Mouse (Mus musculus) gastrocnemius, postnatal 36 days (tissue): Measurements from ENCODE around the gene Spout1. TPM values are rescaled to one million over a fixed set of nuclear protein-coding genes. Genes with fewer than 3 reads are reported as not detected.
"Not testable (repeated sequence)": the region's sequence is repeated elsewhere in the genome, so short reads cannot be mapped to it uniquely, and the experiment has no call there.

Experiments
- DNase-seq, 2 experiments: peaks; one replicate each; pipeline ENCODE4 v3.0.0; 2022
- intact Hi-C: fragments of 180-260 bp; cut with DNase I; formaldehyde crosslinking; loops from one replicate; pipeline ENCODE4 v1.15.1; 2025
- total RNA-seq, 2 experiments: library from RNA; stranded (reverse); gene quantifications; 2 replicates each; pipeline ENCODE4 v1.2.3; 2021

Spout1 gene
- total RNA-seq, 2 experiments from 2014 or later: 4.5 to 4.8 TPM

GRCm38 (mm10) chr2:30133613-30134377 is 44.5 kb downstream of the Spout1 start, which contains the start of gene Tbc1d13:
TSS of gene Tbc1d13 (plus strand) at chr2:30133746.
- intact Hi-C loops: no loop called here
- DNase-seq: peak; percentile 98 to 99

- intact Hi-C loops: no loop called here
- DNase-seq: no peak
Observed at GRCm38 (mm10) chr2:30132801-30133612, 45.3 kb downstream of the Spout1 start.

- intact Hi-C loops, DNase-seq: not testable (repeated sequence)
Observed at GRCm38 (mm10) chr2:30131240-30131639, 47.0 kb downstream of the Spout1 start.

- intact Hi-C loops: no loop called here
- DNase-seq: no peak
Observed at GRCm38 (mm10) chr2:30130156-30130555, 48.1 kb downstream of the Spout1 start.

- no peak for DNase-seq
- intact Hi-C loops: loop anchor here (2.0 kb wide), 1 partner anchor 30 kb away; no protein-coding TSS in a partner anchor
Observed at GRCm38 (mm10) chr2:30128789-30129188, 49.5 kb downstream of the Spout1 start.

GRCm38 (mm10) chr2:30124472-30125274 is 53.6 kb downstream of the Spout1 start, which contains the start of gene Zer1:
TSS of gene Zer1 (minus strand) at chr2:30124585.
- intact Hi-C loops: no loop called here
- peak; percentile 92 to 98 for DNase-seq

GRCm38 (mm10) chr2:30123729-30124471 is 54.4 kb downstream of the Spout1 start:
- no peak for DNase-seq
- intact Hi-C loops: no loop called here

Other genes with a start within 250 kb of the Spout1 start
- gene Gle1, start 243.0 kb downstream of the Spout1 start, total RNA-seq: 10 to 100 TPM; 20.6 to 21.7 TPM
- gene Sptan1, start 212.9 kb downstream of the Spout1 start, total RNA-seq: 10 to 100 TPM; 42.0 to 55.4 TPM
- gene Wdr34, start 129.6 kb downstream of the Spout1 start, total RNA-seq: 1 to 10 TPM; 3.9 to 4.1 TPM
- 10 to 100 TPM; 81.3 to 93.3 TPM for gene Set, start 121.1 kb downstream of the Spout1 start, total RNA-seq
- 1 to 10 TPM; 2.8 to 5.1 TPM for gene Pkn3, start 100.8 kb downstream of the Spout1 start, total RNA-seq
- gene Zdhhc12, start 84.8 kb downstream of the Spout1 start, total RNA-seq: 1 to 10 TPM; 2.6 to 3.0 TPM
- 10 to 100 TPM; 19.9 to 21.7 TPM for gene Zer1, start 53.9 kb downstream of the Spout1 start, total RNA-seq
- 10 to 100 TPM; 11.4 to 12.2 TPM for gene Tbc1d13, start 44.7 kb downstream of the Spout1 start, total RNA-seq
- 10 to 100 TPM; 51.4 to 54.6 TPM for gene Endog, start 7.0 kb downstream of the Spout1 start, total RNA-seq
- gene Kyat1, start 27.4 kb upstream of the Spout1 start, total RNA-seq: 10 to 100 TPM; 26.8 to 29.5 TPM
- 10 to 100 TPM; 18.5 to 19.8 TPM for gene Lrrc8a, start 59.3 kb upstream of the Spout1 start, total RNA-seq
- gene Gm28035, start 62.1 kb upstream of the Spout1 start, total RNA-seq: 1 to 10 TPM in 1 of 2 experiments, under 1 TPM in 1; 0.99 to 2.0 TPM
- gene Phyhd1, start 87.7 kb upstream of the Spout1 start, total RNA-seq: 10 to 100 TPM; 18.6 to 20.1 TPM
- gene Gm28038, start 102.6 kb upstream of the Spout1 start, total RNA-seq: not detected
- 10 to 100 TPM; 20.9 to 21.2 TPM for gene Dolk, start 107.9 kb upstream of the Spout1 start, total RNA-seq
- 1 to 10 TPM; 6.9 to 9.1 TPM for gene Nup188, start 107.9 kb upstream of the Spout1 start, total RNA-seq
- gene Sh3glb2, start 180.9 kb upstream of the Spout1 start, total RNA-seq: 10 to 100 TPM; 16.3 to 17.6 TPM
- 10 to 100 TPM; 15.5 to 19.6 TPM for gene Miga2, start 185.8 kb upstream of the Spout1 start, total RNA-seq
- gene Dolpp1, start 213.8 kb upstream of the Spout1 start, total RNA-seq: 1 to 10 TPM; 5.5 to 6.7 TPM
- gene Crat, start 237.4 kb upstream of the Spout1 start, total RNA-seq: 100 to 1,000 TPM; 356 to 381 TPM
- 10 to 100 TPM; 55.1 to 58.9 TPM for gene Ptpa, start 237.6 kb upstream of the Spout1 start, total RNA-seq